Mouse (Mus musculus) neutrophil, adult 5-6 weeks (primary cell): ENCODE data around the gene Calm2. TPM values are rescaled to one million over a fixed set of nuclear protein-coding genes. Genes with fewer than 3 reads are reported as not detected.
A peak's percentile ranks its signal among the peaks of the same experiment; 100 is the strongest.

ENCODE experiments used
- ATAC-seq: fragments of 151-379, 151-347 bp; 2 replicates; pipeline ENCODE4 v1.8.0; 2017; ENCODE audit warnings: mild to moderate bottlenecking, moderate TSS enrichment; ENCODE audit not compliant: insufficient number of reproducible peaks, poor library complexity, low FRiP score, severe bottlenecking; ENCODE audit errors: extremely low read depth
- total RNA-seq: library from RNA; stranded (forward); fragments of 200-1000 nt; gene quantifications from 2 replicates; pipeline ENCODE4 v1.2.3, GENCODE M21; 2017

Gene Calm2
- total RNA-seq, 1 experiment from 2014 or later = 741 TPM

GRCm38 (mm10) chr17:87460669-87461498 lies 14.1 kb upstream of the Calm2 start:
- ATAC-seq = no peak

DNA sequence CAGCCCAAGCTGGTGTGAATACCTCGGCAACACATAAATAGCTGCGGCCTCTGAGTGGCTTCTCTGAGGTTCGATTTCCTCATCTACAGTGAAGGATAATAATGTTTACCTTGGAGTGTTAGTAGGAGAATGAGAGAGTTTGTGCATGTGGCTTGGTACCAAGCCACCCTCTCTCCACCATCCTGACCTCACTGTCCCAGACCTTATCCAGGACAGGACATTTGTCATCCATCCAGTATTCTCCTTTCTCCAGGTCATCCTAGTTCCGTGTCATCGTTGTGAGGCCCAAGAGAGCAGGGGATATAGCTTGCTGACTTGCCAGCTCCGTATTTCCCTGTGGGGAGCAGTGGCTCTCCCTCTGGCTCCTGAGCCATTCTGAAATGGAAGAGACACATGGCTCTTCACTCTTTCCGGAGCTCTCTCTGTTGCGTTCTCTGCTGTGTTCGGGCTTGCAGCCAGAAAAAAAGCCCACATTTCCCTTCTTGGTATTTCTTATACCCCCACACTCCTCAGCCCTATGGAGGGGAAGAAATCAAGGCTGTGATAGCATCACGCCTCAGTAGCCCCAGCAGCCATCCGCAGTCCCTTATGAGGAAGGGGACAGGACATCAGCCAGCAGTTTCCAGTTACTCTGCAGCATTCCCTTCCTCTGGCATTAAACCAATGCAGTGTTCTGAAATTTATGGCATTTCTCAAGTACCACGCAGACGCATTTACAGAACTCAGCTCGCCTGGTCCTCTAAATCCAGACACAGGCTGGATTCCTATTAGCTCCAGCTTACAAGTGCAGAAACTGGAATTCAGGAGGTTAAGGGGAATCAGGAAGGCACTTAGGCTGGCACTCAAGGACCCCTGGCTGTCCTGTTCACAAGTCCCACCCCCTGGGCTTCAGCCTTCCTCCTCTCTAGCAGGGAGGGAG lies 13.3 kb upstream of the Calm2 start:
- 0 out of 2 replicates have a peak, but pooled peaks have one; percentile 4 for ATAC-seq

DNA sequence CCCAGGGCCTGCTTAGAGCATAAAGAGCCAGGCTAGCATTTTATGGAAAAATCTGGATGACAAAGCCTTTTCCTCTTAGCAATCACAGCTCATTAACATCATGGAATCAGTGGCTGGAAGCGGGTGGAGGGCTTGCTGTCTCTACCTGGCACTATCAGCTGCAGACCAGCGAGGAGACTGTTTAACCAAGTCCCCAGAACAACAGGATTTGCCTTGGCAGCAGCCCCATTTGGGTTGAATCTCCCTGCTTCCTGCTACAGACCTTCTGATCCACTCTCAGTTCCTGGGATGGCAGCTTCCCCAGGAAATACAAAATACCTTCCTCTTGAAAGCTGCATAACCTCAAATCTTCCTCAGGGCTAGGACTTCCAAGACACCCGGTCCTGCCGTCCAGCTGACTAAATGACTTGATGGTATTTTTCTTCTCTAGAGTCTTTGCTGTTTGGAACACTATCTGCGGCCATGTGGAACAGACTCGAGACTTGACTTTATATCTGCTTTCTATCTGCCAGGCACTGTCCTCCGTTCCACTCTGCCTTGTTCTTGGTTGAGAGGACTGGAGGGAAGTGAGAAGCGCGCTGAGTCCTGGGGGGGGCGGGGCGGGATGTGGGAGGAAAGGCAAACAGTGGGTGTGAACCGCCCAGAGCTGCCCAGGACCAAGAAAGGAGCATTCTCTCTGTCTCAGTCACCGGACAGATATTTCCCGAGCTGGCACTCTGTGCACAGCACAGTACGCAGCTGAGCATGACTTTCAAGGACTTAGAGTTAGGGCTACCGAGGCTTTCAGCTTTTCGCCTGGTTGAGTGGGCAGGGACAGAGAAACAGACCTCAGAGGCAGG lies 12.4 kb upstream of the Calm2 start:
- peak; percentile 62 for ATAC-seq

DNA sequence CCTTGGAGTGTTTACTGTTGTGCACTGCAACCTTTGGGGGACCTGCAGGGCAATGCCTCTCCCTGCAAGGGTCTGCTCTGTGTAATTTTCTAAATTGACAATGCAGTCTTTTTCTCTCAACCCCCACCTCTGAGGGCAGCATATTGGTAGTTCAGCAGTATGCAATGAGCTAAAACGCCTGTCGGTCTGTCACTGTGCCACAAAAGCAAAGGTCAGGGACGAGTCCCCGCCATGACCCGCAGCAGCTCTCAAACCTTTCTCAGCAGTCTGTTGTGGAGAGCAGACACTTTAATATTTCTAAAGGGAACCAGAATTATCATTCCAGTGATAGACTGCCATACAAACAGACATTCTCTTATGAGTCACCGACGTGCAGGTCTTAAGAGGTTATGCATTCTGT lies 11.2 kb upstream of the Calm2 start:
- no peak for ATAC-seq

DNA sequence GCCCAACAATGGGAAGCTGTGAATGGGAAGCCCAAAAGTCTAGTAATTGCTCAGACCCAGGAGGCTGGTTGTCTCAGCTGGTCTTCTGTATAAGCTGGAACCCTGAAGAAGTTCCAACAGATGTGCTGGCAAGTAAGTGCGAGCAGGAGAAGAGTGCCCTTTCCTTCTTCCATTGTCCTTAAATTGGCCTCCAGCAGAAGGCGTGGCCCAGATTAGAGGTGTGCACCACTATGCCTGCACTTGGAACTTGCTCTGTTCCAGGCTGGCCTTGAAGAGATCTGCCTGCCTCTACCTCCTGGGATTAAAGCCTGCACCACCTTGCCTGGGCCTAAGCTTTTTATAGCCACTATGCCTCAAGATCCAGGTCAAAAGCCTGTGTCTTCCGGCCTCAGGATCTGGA lies 7.4 kb upstream of the Calm2 start:
- ATAC-seq = no peak

DNA sequence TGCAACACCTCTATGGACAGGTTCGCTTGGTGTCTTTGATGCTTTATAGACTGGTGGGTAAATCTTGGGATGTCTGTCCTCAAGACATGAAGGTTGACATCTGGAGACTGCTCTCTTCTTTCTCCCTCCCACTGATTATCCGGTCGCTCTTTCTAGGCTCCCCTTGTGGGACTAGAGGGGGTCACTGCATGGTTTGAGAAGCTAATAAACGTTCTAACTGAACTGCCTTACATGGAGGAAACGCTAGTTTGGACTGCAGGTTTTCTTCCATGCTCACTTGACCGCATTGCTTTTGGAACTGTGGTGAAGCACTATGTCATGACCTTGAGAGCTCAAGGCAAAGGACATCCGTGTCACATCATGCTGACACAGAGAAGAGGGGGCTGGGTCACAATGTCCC lies 6.6 kb upstream of the Calm2 start:
- no peak for ATAC-seq

DNA sequence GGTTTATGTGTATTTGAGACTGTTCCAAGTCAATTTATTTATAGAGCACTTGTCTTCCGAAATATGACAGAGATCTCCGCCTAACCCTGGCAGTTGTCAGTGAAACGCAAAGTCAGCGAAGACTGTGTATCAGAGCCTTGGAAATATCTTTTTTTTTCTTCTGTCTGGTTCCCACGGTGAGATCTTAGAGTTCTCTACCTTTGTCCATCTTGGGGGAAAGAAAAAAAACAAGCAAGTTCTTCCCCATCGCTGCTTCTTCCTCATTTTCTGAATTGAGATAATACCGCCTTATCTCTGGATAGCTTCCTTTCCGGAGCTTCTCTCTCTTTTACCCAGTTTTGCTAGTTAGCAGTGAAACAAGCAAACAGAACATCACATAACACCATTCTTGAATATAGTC lies 2.1 kb upstream of the Calm2 start:
- ATAC-seq = no peak

DNA sequence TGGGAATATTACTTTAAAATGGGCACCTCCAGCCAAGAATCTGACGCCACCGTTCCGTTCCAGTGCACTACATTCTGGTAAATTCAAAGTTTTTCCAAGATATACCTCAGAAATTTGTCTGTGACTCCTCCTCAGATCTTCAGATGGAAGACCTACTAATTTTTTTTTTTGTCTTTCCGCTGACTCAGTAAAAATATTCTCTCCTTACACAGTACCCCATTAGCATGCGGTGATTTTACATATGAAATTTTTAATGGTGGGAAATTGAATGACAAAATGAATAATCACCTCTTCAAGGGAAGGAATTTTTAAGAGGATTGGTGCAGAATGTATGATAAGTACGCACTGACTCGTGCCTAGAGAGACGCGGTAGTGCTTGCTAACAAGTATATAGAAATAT lies 1.6 kb upstream of the Calm2 start:
- ATAC-seq = no peak

DNA sequence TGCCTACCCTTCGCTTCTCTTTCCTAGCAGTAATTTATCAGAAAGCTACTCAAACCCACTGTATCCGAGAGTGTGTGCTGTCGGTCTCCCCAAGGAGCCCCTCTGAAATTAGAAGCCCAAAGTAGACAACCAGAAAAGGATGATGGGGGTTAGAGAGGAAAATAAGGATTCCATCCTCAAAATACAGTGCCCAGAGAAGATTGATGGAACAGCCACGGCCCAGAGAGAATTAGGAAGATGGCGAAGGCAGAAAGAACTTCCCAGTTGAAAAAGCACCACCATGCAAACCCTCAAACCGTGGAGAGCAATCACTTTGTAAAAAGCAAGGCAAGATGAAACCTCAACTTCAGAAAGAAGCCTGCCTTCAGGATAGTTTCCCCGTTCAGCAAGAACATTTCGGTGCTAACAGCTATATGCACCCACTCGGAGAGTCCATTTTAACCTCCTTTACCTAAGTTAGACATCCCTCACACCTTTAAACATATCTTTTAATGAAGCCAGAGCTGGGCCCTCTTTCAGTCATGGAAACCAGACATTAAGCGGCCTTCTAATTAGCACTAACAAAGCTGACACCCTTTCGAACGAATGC lies 971 bp upstream of the Calm2 start:
- ATAC-seq = no peak

GRCm38 (mm10) chr17:87445917-87446766 lies 593 bp downstream of the Calm2 start:
- ATAC-seq = no peak

- no peak for ATAC-seq
These were observed 1.3 kb downstream of the Calm2 start for GRCm38 (mm10) chr17:87445337-87445916.

GRCm38 (mm10) chr17:87444763-87445162 lies 2.0 kb downstream of the Calm2 start:
- ATAC-seq = no peak

GRCm38 (mm10) chr17:87441537-87441936 lies 5.2 kb downstream of the Calm2 start:
- no peak for ATAC-seq

GRCm38 (mm10) chr17:87439441-87439840 lies 7.3 kb downstream of the Calm2 start:
- no peak for ATAC-seq

GRCm38 (mm10) chr17:87433929-87434328 lies 12.8 kb downstream of the Calm2 start:
- no peak for ATAC-seq

DNA sequence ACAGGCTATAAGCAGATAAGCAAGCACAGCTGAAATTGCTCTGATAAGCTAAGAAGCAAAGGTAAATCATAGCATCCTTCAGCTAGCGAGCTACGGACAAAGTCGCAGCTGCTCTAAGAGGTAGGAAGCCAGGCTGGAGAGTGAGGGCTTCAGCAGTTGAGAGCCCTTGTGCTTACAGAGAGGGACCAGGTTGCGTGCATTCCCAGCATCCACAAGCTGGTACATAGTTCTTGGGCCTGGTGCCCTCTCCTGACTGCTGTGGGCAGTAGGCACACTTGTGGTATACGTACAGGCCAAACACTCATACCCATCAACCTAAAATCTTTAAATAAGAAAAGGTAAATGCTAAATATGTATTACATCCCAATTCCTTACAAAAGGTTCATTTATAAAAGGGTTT lies 14.0 kb downstream of the Calm2 start:
- ATAC-seq = no peak

- no peak for ATAC-seq
These were observed 14.4 kb downstream of the Calm2 start for GRCm38 (mm10) chr17:87432314-87432713.

GRCm38 (mm10) chr17:87429431-87429830 lies 17.3 kb downstream of the Calm2 start:
- no peak for ATAC-seq
